18 mouse cellular contexts compared by ENCODE assay signal in genomic region chr7:115539003-115539402, GRCm38 (mm10).
DNase-seq lines count a peak whose midpoint lies in the region; ATAC-seq and TF ChIP-seq lines count a peak whose summit lies in the region.
"Had no signal": no experiment of that assay in that cellular context is flagged by ENCODE, and none has a peak within 500 bp of the region (broad histone marks: within the 10 kb centered on the region; RNA-seq: fewer than 3 reads in every experiment).

No protein-coding gene starts in this region.

- H3K9me3 ChIP-seq in intestine, postnatal 0 days (ENCODE audit: control insufficient read depth), result no peaks in the 10 kb centered on the region
- H3K9me3 ChIP-seq in intestine, embryonic 15.5 days, result no peaks in the 10 kb centered on the region
- H3K9me3 ChIP-seq in MEL (replicated peaks; ENCODE audit: insufficient read depth, low read length), result no peaks in the 10 kb centered on the region
- no peaks in the 10 kb centered on the region for H3K9me3 ChIP-seq in forebrain, embryonic 11.5 days (ENCODE audit: control insufficient read depth, low read length)
- H3K9me3 ChIP-seq in forebrain, embryonic 14.5 days (replicated peaks; ENCODE audit: control insufficient read depth, low read length), result no peaks in the 10 kb centered on the region
- H3K9me3 ChIP-seq: embryonic facial prominence, embryonic 12.5 days; midbrain, embryonic 15.5 days had no signal

- no peak for TF ChIP-seq POLR2A in MEL (IDR thresholded peaks at IDR 0.05; ENCODE audit: control insufficient read depth in 1 of 2, insufficient read depth in 1 of 2, low read depth in 1 of 2, low read length in 2 of 2, poor library complexity in 1 of 2)

- 76% methylated on average over 9 of the region's 9 CpGs for WGBS in intestine, postnatal 0 days
- 66% methylated on average over 9 of the region's 9 CpGs for WGBS in intestine, embryonic 15.5 days
- WGBS in forebrain, embryonic 11.5 days, result 80% methylated on average over 9 of the region's 9 CpGs
- WGBS in forebrain, embryonic 14.5 days, result 90% methylated on average over 9 of the region's 9 CpGs

- no peaks in the 10 kb centered on the region for H3K79me2 ChIP-seq in MEL (ENCODE audit: control insufficient read depth, insufficient read depth, low read length, poor library complexity)

- H3K27ac ChIP-seq in intestine, postnatal 0 days (ENCODE audit: low read depth, low read length), result 0 out of 2 replicates have a peak overlapping the region, but pooled peaks have one; percentile 5
- H3K27ac ChIP-seq in intestine, embryonic 15.5 days, result no peak overlapping the region
- H3K27ac ChIP-seq in MEL (ENCODE audit: control insufficient read depth, low read depth, low read length), result peak overlapping the region; percentile 25
- no peak overlapping the region for H3K27ac ChIP-seq in forebrain, embryonic 11.5 days (ENCODE audit: low read depth, low read length)
- no peak overlapping the region for H3K27ac ChIP-seq in forebrain, embryonic 14.5 days (ENCODE audit: low read depth, low read length)
- H3K27ac ChIP-seq: embryonic facial prominence, embryonic 12.5 days; hindbrain, postnatal 0 days; left cerebral cortex, adult 2 months; macrophage; midbrain, embryonic 15.5 days had no signal

- ATAC-seq in intestine, postnatal 0 days, result no peak
- ATAC-seq in intestine, embryonic 15.5 days, result no peak
- peak; percentile 58 for ATAC-seq in megakaryocyte, adult 5-6 weeks (ENCODE audit: poor library complexity, severe bottlenecking)
- no peak for ATAC-seq in forebrain, embryonic 11.5 days (replicated peaks; ENCODE audit: low FRiP score)
- ATAC-seq in forebrain, embryonic 14.5 days, result no peak
- ATAC-seq: hindbrain, postnatal 0 days; midbrain, embryonic 15.5 days had no signal

- TF ChIP-seq RAD21 in MEL (IDR thresholded peaks at IDR 0.05; ENCODE audit: low read depth, low read length), result no peak

- no peak overlapping the region for H3K4me2 ChIP-seq in intestine, postnatal 0 days (replicated peaks; ENCODE audit: low read depth)
- no peak overlapping the region for H3K4me2 ChIP-seq in intestine, embryonic 15.5 days (replicated peaks)
- no peak overlapping the region for H3K4me2 ChIP-seq in forebrain, embryonic 11.5 days (ENCODE audit: low read depth, low read length, severe bottlenecking)
- H3K4me2 ChIP-seq in forebrain, embryonic 14.5 days (ENCODE audit: low read length), result no peak overlapping the region
- H3K4me2 ChIP-seq: embryonic facial prominence, embryonic 12.5 days; midbrain, embryonic 15.5 days had no signal

- 0 out of 2 replicates have a peak, but pooled peaks cover 4% of the 10 kb centered on the region for H3K36me3 ChIP-seq in intestine, postnatal 0 days (ENCODE audit: control insufficient read depth, insufficient read depth)
- H3K36me3 ChIP-seq in intestine, embryonic 15.5 days, result no peaks in the 10 kb centered on the region
- H3K36me3 ChIP-seq in MEL (ENCODE audit: control insufficient read depth in 1 of 2, insufficient read depth in 2 of 2, low read length in 2 of 2), result peaks cover 0 to 20% of the 10 kb centered on the region in 2 experiments; a peak in 2 of 4 replicates
- H3K36me3 ChIP-seq in forebrain, embryonic 11.5 days (ENCODE audit: control insufficient read depth, insufficient read depth, low read length), result no peaks in the 10 kb centered on the region; the same call in 1 of the 2 replicates
- H3K36me3 ChIP-seq in forebrain, embryonic 14.5 days (ENCODE audit: control insufficient read depth, insufficient read depth, low read length), result peaks cover 13% of the 10 kb centered on the region; the same call in 1 of the 2 replicates
- H3K36me3 ChIP-seq: embryonic facial prominence, embryonic 12.5 days; midbrain, embryonic 15.5 days had no signal

- H3K9ac ChIP-seq in intestine, postnatal 0 days (ENCODE audit: low read depth, low read length), result no peak overlapping the region
- H3K9ac ChIP-seq in intestine, embryonic 15.5 days, result no peak overlapping the region
- H3K9ac ChIP-seq in MEL (ENCODE audit: control insufficient read depth, low read depth, low read length, poor library complexity, severe bottlenecking), result 0 out of 2 replicates have a peak overlapping the region, but pooled peaks have one; percentile 34
- H3K9ac ChIP-seq in forebrain, embryonic 11.5 days (ENCODE audit: low read length), result no peak overlapping the region
- H3K9ac ChIP-seq in forebrain, embryonic 14.5 days (ENCODE audit: low read length), result no peak overlapping the region
- H3K9ac ChIP-seq: embryonic facial prominence, embryonic 12.5 days; midbrain, embryonic 15.5 days had no signal

- no peaks in the 10 kb centered on the region for H3K27me3 ChIP-seq in intestine, postnatal 0 days (replicated peaks; ENCODE audit: control insufficient read depth, insufficient read depth, low read length)
- no peaks in the 10 kb centered on the region for H3K27me3 ChIP-seq in intestine, embryonic 15.5 days (replicated peaks)
- H3K27me3 ChIP-seq in MEL (ENCODE audit: control insufficient read depth in 1 of 2, insufficient read depth in 2 of 2, low read length in 2 of 2), result no peaks in the 10 kb centered on the region
- no peaks in the 10 kb centered on the region for H3K27me3 ChIP-seq in forebrain, embryonic 11.5 days (ENCODE audit: control insufficient read depth, insufficient read depth, low read length)
- no peaks in the 10 kb centered on the region for H3K27me3 ChIP-seq in forebrain, embryonic 14.5 days (replicated peaks; ENCODE audit: control insufficient read depth, insufficient read depth, low read length)
- H3K27me3 ChIP-seq: midbrain, embryonic 15.5 days had no signal

- no peaks in the 10 kb centered on the region for H3K4me1 ChIP-seq in intestine, postnatal 0 days (replicated peaks; ENCODE audit: control insufficient read depth, insufficient read depth, low read length)
- no peaks in the 10 kb centered on the region for H3K4me1 ChIP-seq in intestine, embryonic 15.5 days (replicated peaks)
- H3K4me1 ChIP-seq in MEL (ENCODE audit: control insufficient read depth in 1 of 2, insufficient read depth in 2 of 2, low read length in 2 of 2), result peaks cover 15 to 25% of the 10 kb centered on the region in 2 experiments
- H3K4me1 ChIP-seq in forebrain, embryonic 11.5 days (replicated peaks; ENCODE audit: control insufficient read depth, insufficient read depth, low read length), result peaks cover 2% of the 10 kb centered on the region; the same call in 1 of the 2 replicates
- H3K4me1 ChIP-seq in forebrain, embryonic 14.5 days (ENCODE audit: control insufficient read depth, insufficient read depth, low read length), result 0 out of 2 replicates have a peak, but pooled peaks cover 5% of the 10 kb centered on the region
- H3K4me1 ChIP-seq: embryonic facial prominence, embryonic 12.5 days; midbrain, embryonic 15.5 days had no signal

- peak; percentile 88 for DNase-seq in MEL (ENCODE audit: low read depth, low spot score)
- peak; percentile 26 for DNase-seq in thymus, postnatal 25 days
- DNase-seq in forebrain, embryonic 11.5 days (ENCODE audit: low spot score), result no peak
- no peak for DNase-seq in cerebellum, adult 18-20 months
- DNase-seq in forebrain, embryonic 14.5 days (ENCODE audit: low spot score), result no peak
- DNase-seq: adrenal gland, adult 8-10 months; cerebellum, adult 8-10 months; heart, adult 18-20 months; kidney, adult 9 months; lung, adult 18-20 months had no signal

- peak; percentile 36; the same call in 1 of the 2 replicates for TF ChIP-seq CTCF in intestine, postnatal 0 days (IDR thresholded peaks at IDR 0.05; ENCODE audit: low read depth)
- TF ChIP-seq CTCF in MEL (IDR thresholded peaks at IDR 0.05 in 2 of 3, conservative IDR thresholded peaks at IDR 0.05 in 1 of 3; ENCODE audit: control insufficient read depth in 1 of 3, insufficient read depth in 1 of 3, low read depth in 2 of 3, low read length in 3 of 3, poor library complexity in 1 of 3, severe bottlenecking in 1 of 3), result no peak

- no peak overlapping the region for H3K4me3 ChIP-seq in intestine, postnatal 0 days (ENCODE audit: low read depth, low read length)
- no peak overlapping the region for H3K4me3 ChIP-seq in intestine, embryonic 15.5 days (replicated peaks)
- H3K4me3 ChIP-seq in MEL (ENCODE audit: control insufficient read depth in 1 of 2, insufficient read depth in 1 of 2, low read depth in 2 of 2, low read length in 2 of 2), result peak overlapping the region in 1 of 2 experiments; percentile 21; a peak in 1 of 4 replicates
- H3K4me3 ChIP-seq in forebrain, embryonic 11.5 days (ENCODE audit: low read depth, low read length), result no peak overlapping the region
- H3K4me3 ChIP-seq in forebrain, embryonic 14.5 days (ENCODE audit: low read depth, low read length), result no peak overlapping the region
- H3K4me3 ChIP-seq: embryonic facial prominence, embryonic 12.5 days; left cerebral cortex, adult 2 months; midbrain, embryonic 15.5 days had no signal

- TF ChIP-seq EP300 in MEL (IDR thresholded peaks at IDR 0.05; ENCODE audit: low read depth in 1 of 2, low read length in 2 of 2), result peak; percentile 86 to 89

TF ChIP-seq in MEL, 35 proteins besides CTCF, POLR2A, EP300 and RAD21:
- TF ChIP-seq TAL1 (IDR thresholded peaks at IDR 0.05; ENCODE audit: low read length), result no peak; the same call in 1 of the 2 replicates
- no peak for TF ChIP-seq NELFE (IDR thresholded peaks at IDR 0.05; ENCODE audit: low read depth, low read length)
- peak; percentile 48; the same call in 1 of the 2 replicates for TF ChIP-seq GATA1 (IDR thresholded peaks at IDR 0.05; ENCODE audit: low read depth, low read length)
- TF ChIP-seq SMC3 (IDR thresholded peaks at IDR 0.05; ENCODE audit: low read depth, low read length), result no peak
- peak; percentile 59; the same call in 1 of the 2 replicates for TF ChIP-seq TCF12 (IDR thresholded peaks at IDR 0.05; ENCODE audit: low read depth, low read length)
- TF ChIP-seq ZNF384 (IDR thresholded peaks at IDR 0.05; ENCODE audit: low read depth, low read length), result no peak
- 0 out of 2 replicates have a peak, but pooled peaks have one; percentile 18 for TF ChIP-seq CHD1 (IDR thresholded peaks at IDR 0.05; ENCODE audit: low read depth, low read length)
- TF ChIP-seq ETS1 (IDR thresholded peaks at IDR 0.05; ENCODE audit: low read depth, low read length), result peak; percentile 96
- TF ChIP-seq MAX (IDR thresholded peaks at IDR 0.05; ENCODE audit: low read length), result 0 out of 2 replicates have a peak, but pooled peaks have one; percentile 50
- TF ChIP-seq MXI1 (IDR thresholded peaks at IDR 0.05; ENCODE audit: low read depth, low read length), result peak; percentile 67
- TF ChIP-seq MYC (IDR thresholded peaks at IDR 0.05; ENCODE audit: low read depth, low read length), result no peak; the same call in 1 of the 2 replicates
- peak; percentile 81 for TF ChIP-seq SIN3A (IDR thresholded peaks at IDR 0.05; ENCODE audit: low read length)
- TF ChIP-seq RCOR1 (IDR thresholded peaks at IDR 0.05; ENCODE audit: low read depth, low read length), result peak; percentile 60; the same call in 1 of the 2 replicates
- 0 out of 2 replicates have a peak, but pooled peaks have one; percentile 29 for TF ChIP-seq MYB (IDR thresholded peaks at IDR 0.05; ENCODE audit: low read depth, low read length)
- no peak for TF ChIP-seq HCFC1 (IDR thresholded peaks at IDR 0.05; ENCODE audit: low read depth, low read length)
- TF ChIP-seq TBP (IDR thresholded peaks at IDR 0.05; ENCODE audit: low read depth, low read length), result 0 out of 2 replicates have a peak, but pooled peaks have one; percentile 23

Comparison
In these comparisons a context has a peak if more than half of its experiments do, and no peak if none do; other contexts are left out.
1. H3K27ac ChIP-seq: peak in intestine, postnatal 0 days (single experiment) and MEL (single experiment); none in intestine, embryonic 15.5 days (single experiment), forebrain, embryonic 11.5 days (single experiment) and forebrain, embryonic 14.5 days (single experiment).
2. DNase-seq: peak in MEL (single experiment) and thymus, postnatal 25 days (single experiment); none in forebrain, embryonic 11.5 days (single experiment), cerebellum, adult 18-20 months (0 of 2) and forebrain, embryonic 14.5 days (single experiment).